Mouse (Mus musculus) gastrocnemius, postnatal 25 days (tissue): ENCODE results near the gene Mid1. TPM values are rescaled to one million over a fixed set of nuclear protein-coding genes. Genes with fewer than 3 reads are reported as not detected.

ENCODE experiments used
- DNase-seq: peaks from one replicate; pipeline ENCODE4 v3.0.0; 2022
- total RNA-seq, 2 experiments: library from RNA; stranded (reverse); gene quantifications; 1 replicate in 1 of 2; 2 replicates in 1 of 2; pipeline ENCODE4 v1.2.3; 2021

Mid1 gene
- total RNA-seq, 2 experiments from 2014 or later = 3.1 to 6.7 TPM

DNA sequence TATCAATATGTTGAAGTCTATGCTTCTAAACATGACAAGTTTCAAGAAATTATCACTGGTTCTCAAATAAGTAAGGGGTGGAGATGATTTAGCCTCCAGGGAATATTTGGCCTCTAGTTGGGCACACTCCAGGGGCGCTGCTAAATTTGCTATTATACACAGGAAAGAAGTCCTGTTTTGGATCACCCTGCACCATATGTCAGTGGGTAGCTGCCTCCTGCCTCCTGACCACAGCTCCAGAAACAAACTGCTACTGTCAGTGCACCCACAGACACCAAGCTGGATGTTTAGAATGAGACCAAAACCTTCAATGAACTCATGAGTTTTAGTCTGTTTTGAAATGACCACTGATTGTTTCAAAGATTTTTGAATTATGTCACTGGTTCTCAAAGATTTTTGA is 128.7 kb downstream of the Mid1 start:
- no peak for DNase-seq

DNA sequence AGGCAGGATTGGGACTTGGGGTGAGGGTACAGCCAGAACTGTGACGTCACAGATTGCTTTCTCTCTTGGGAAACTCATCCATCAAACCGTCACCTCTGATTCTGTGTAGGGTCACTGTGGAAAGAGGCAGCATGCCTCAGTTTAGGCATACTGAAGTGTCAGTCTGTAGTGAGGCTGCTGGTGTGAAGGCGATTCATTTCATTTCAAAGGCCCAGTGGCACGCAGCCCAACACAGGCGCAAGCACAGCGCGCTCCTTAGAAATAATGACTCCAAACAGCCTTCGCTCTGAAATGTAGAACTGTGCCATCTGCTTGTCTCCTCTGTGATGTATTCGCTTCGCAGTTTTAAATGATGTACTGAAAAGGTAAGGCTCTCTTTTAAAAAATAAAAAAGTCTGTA is 141.9 kb downstream of the Mid1 start:
- DNase-seq = no peak

DNA sequence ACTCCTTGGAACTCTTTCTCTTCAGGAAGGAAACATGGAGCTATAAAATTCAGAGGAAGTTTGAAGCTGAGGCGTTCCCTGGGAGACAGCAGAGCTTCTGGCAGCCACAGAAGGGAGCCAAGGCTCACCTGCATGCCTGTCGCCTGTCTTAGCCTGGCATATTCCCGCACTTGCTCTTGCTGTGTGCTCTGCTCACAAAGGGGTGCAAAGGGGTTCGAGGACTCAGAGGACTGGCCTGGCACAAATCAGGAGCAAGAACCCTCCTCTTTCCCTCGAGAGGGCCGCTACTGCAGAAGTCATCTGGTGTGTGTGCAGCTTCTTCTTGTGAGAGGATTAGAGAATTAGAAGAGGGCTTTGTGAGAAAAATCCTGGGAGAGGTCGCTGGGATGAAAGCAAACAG is 142.7 kb downstream of the Mid1 start:
- DNase-seq = no peak

DNA sequence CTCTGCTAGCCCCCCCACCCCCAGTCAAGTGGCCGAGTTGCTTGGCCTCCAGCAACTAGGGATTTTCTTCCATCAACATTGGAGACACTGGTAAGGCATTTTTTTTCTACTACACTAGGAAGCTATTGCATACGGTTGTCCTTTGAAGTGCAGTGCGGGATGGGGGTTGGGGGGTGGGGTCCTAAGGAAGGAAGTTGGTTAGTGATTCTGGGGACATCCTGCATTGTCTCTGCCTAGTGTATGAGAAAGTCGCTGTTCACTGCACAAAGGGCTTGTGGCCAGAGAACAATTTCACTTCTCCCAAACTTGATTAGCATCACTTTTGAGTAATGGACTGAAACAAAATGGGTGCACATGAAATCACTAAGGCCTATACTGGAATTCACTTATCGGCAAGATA is 143.1 kb downstream of the Mid1 start:
- DNase-seq = no peak

DNA sequence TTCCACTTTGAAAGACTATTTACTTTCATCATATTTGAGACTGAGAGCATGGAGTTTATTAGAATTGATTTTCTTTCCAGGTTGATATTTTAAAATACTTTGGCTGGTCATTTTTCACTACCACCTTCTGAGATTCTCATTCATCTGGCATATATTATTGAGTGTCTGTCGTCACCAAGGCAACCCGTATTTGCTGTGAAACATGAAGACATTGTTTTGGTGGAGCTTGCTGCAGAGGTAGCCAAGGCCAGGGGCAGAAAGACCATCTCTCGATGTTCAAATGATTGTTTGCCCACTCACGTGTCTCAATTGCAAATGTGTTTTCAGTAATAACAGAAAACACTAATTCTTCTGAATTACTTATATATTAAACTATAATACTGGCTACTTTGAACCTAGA is 145.1 kb downstream of the Mid1 start:
- no peak for DNase-seq

DNA sequence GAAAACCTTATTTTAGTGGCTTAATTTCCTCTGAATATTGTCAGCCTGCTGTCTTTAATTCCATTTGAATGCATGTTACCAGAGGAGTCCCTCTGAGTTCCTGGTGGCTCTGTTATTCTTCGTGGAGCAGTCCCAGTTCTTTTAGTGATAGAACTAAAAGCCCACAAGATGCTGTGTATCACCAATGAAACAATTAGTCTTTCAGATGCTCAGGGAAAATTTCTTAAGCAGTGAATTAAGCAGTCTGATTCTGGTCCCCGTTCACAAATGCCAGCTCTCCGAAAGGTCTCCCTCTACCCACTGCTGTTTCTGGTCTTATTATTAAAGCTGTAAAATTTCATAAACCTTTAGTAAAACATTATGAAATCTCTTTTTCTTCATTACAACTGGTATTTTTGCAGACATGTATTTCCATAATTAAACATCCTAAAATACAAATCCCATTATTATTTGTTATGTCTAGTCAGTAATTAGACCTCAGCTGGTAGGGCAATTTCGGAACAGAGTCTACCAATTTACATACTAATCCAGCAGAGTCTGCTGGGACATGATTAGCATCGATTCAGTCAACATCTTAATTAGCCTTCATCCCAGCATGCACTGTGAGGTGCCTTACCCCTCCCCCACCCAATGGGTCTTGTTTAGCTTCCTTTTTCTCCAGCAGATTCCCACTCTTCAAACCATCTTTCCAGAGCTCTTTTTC is 153.1 kb downstream of the Mid1 start:
- no peak for DNase-seq

DNA sequence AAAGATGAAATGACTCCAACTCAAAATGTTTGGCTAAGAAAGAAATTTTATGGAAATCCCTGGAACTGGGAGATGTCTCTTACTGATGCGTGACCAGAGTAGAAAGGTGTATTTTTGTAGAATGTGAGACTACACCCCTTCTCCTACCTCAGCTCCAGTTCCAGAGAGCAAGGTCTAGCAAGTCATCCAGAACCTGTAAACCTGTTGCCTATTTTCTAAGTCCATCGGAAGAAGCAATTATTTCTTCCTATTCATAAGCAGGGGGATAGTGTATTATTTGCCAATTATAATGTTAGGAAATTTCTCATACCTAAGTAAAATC is 153.6 kb downstream of the Mid1 start:
- DNase-seq = no peak

DNA sequence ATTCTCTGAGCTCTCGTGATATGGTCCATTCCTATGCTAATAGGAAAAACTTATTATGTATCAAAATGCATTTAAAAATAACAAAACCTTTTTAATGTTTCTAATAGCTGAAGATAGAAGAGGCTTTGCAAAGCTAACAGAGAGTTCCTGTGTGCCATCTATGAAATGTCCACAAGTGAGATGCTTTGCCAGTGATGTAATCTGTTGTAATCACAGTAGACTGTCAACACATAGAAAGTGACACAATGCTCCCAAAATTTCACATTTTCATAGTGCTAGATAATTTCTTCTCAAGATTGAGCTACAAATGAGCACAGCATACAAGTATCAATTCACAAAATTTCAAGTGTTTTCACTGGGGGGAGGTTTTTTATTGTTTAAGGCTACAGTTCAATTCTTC is 158.3 kb downstream of the Mid1 start:
- DNase-seq = no peak

DNA sequence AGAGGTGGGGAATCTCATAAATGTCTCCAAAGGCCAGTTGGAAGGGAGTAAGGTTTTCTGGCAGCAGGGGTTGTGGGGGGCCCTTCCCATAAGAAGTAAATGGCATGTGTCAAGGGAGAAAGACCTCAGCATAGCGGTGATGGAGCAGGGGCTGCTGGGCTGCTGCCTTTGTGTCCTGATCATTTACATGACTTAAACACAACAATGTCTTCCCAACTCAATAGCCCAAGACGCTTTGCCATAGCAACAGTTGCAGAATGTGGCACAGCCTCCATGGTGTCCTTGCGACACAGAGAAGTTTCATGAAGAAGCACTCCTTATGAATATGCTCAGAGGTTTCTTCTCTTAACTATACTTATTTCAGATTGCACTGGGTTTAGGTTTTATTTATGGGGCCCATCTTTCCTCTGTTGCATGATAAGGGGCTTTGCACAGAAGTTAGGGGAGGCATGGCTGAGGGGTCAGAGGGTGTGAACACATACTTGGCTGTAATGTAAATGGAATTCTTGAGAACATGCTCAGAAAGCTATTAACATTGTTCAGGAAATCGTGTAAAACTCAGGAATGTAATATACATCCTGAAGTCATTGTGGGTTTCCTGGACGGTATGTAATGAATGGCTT is 159.3 kb downstream of the Mid1 start:
- DNase-seq = no peak

DNA sequence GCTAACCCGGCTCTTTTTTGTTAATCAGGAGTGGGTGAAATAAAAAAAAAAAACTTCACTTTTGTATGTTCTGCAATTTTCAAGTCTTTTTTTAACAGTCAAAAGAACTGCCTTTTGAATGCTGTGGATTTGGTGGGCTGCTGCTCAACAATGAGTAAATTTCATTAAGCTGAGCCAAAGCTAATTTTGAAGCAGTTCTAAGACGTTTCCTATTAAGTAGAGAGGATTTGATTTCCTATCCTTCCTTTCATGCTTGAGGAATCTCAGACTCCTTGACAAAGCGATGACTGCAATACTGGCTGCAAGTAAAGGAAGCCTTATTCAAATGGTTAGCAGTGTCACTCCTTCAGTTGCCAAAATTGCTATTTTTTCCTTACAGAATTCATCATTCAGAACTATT is 161.2 kb downstream of the Mid1 start:
- no peak for DNase-seq

DNA sequence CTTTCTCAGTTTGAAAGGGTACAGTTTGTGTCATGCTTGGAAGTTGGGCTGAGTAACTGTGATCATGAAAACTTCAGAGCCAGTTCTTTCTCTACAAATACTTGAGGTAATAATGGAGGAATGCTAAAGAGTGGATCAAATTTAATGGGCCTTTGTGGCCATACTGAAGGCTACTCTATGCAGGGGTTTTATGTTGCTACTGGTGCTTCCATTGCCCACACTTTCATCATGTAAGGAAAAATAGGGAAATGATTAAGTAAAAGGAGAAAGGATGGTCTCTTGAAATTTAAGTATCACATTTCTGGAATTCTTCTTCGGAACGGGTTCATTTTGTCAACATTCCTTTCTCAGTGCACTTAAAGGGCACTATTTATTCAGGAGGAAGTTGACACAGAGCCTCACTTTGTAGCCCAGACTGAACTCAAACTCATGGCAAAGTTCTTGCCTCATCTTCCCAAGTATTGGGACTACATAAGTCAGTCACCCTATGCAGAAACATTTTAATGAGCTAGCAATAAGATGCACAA is 176.3 kb downstream of the Mid1 start:
- no peak for DNase-seq

DNA sequence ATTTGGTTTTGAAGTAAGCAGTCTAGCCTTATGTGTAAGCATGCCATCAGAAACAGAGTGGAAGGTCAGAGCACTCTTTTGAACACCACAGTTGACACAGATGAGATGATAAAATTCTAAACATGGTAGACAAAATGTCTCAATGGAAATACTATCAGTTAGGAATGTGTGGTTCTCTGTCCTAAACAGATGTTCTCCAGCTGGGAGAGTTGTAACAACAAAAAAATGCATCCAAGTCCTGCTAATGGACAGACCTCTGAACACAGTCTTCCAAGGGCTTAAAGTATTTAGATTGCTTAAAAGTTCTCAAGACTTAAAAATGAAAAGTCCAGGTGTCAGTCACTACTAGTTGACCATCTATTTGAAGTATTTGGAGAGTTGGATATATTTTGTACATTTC is 177.4 kb downstream of the Mid1 start:
- DNase-seq = no peak

DNA sequence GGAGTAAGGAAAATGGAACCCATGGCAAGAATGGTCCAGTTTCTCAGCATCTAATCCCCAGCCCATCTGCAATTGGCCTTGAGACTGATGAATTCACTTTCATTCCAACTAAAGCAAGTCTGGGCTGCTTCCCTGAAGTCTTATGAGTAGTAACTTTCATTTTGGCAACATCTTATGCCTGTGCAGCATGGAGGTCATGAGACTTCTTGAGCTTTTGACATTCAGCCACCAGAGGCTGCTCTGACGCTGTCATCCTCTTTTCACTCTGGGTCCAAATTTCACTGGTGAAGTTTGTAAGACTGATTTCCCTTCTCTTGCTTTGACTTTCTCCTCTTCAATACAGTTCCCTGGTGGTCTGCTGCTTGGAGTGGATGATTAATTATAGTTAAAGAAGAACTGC is 177.8 kb downstream of the Mid1 start:
- DNase-seq = peak; percentile 18

DNA sequence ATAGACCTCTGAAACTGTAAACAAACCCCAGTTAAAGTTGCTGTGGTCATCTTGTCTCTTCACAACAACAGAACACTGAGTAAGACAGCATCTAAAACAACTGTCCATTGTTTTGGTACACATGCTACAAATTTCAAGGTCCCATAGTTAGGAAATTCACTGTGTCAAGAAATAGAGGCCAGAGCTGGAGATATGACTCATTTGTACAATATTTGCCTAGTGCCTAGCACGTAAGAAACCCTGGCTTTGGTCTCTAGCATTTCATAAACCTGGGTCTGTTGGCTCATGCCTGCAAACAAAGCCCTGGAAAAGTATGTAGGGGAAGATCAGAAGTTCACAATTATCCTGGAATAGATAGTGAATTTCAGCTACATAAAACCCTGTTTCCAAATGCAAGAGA is 178.8 kb downstream of the Mid1 start:
- DNase-seq = no peak

DNA sequence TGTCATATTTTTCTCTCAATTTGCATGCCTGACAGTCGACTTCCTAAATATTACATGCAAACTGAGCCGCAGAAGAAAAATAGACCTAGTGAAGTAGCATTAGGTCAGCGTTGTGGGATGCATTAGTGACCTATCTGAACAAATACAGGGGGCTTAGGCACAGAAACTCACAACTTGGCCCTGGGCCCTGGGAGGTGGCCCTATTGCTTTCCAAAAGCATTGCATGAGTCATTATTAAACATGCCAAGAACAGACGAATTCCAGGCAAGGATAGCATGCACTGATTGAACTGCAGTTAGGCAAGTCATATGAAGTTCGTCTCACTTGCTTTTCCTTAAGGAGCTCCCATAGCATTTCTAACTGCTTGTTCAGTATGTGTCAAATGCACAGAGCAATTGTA is 183.2 kb downstream of the Mid1 start:
- no peak for DNase-seq

DNA sequence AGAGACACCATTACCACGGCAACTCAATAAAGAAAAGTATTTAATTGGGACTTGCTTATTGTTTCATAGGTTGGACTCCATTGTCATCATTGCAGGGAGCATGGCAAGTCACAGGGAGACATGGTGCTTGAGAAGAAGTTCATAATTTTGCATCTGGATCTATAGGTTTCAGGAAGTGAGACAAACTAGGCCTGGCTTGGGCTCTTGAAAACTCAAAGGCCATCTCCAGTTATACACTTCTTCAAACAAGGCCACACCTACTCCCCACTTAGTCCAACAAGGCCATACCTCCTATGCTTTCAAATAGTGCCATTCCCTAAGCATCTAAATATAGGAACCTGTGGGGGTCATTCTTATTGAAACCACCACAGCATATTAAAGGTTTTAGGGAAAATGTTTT is 189.5 kb downstream of the Mid1 start:
- DNase-seq = no peak

DNA sequence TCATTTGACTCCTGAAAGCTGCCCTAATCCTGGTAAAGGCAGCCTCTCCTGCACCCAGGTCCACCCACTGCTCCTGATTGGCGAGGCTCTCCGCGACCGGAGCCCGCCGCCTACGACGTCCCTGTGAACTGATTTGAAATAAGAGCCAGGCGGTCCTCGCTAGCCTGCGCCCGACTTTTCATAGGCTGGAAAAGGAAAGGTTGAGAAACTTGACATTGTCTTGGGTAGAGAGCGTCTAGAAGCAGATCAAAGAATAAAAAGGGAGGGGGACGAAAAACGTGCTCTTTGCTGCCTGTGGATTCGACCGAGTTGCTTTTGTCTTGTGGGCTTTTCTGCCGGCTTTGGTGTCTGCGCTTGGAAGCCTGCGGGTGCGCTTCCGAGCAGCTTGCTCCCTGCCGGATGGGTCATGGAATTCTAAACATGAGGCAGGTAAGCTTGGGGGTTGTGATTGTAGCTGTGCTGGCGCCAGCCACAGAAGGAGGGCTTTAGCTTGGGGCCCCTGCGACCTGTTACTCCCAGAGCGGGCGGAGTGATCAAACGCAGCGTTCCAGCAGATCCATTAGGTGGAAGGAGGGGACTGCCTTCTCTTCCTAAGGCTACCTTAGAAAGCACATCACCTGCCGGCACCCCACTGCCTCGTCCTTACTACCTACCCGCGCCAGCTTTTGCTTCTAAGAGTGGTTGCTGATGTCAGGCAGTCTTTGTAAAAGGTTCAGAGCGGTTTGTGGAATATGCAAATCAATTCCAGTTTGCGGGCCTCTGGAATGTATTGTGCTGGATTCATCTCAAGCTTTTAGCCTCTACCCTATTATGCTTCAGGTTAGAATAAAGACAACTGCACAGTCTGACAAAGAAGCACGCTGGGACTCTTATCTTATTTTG is 194.7 kb downstream of the Mid1 start:
- peak; percentile 80 for DNase-seq

DNA sequence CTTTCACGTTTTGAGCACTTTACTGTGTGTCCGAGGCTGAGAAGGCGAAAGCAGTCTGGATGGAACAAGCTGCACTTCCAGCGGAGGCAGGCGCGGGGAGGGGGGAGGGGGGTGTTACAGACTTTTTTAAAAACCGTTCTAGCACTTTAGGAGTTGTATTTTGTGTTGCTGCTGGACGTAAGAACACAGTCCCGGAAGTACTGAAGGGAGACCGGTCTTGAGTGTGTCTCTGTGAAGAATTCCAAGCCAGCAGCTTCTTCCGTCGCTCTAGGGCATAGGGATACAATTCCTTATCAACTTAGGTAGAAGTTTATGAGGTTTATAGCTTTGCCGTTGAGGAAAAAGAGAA is 195.3 kb downstream of the Mid1 start:
- DNase-seq = no peak

DNA sequence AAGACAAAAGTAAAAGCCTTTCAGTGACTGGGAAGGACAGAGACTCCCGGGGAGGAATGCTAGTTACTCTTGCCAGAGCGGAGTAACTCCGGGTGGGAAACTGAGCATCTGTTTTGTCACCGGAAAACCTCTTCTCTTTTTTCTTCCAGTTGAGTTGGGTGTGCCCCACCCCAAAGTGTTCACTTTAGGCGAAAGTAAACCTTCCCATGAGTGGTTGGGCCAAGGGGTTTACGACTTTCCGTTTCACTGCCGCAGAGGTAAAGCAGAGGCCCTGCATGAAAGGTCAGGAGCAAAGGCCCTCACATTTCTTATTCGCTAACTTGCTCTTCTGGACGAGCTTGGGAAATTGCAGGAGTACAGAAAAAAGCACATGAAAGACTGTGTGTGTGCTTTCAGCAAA is 195.8 kb downstream of the Mid1 start:
- DNase-seq = no peak

DNA sequence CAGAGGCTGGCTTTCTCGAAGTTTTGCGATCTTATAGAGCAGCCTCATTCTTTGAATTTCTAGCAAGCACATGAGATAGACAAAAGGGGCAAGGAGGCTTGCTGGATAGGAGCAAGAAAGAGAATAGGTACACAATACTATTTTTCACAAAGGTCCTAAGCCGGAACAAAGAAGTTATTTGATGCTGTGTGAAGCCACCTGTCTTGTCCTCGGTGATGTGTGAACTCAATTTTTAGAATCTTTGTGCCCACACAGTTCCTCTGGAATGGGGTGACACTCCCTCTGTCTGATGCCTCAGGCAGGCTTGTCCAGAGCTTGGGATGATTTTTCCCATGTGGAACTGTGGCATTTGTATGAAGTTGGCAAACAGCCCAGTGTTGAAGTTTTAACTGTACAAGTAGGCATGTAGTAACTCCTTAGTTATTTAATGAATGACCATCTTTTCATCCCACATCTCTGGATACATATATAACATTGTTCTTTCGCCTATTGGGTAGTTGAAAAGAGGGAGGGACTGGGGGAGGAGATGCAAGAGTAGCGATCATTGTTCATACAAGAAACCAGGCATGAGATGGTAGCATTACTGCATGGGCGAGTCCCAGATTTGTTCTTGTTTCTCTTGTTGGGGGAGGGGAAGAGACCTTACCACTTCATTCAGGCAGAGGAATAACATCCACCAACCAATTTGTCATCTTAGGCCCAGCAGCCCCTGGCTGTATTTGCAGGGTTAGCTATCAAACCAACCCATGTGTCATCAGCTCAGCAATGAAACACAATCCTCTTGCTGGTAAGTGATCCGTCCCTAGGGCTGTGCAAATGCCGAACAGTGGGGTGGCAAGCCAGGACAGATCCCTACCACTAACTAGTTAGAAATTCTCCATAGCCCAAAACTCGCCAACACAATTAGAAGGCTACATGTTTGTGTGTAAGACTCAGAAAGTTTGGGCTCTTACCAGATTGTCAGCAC is 196.5 kb downstream of the Mid1 start:
- peak; percentile 37 for DNase-seq

DNA sequence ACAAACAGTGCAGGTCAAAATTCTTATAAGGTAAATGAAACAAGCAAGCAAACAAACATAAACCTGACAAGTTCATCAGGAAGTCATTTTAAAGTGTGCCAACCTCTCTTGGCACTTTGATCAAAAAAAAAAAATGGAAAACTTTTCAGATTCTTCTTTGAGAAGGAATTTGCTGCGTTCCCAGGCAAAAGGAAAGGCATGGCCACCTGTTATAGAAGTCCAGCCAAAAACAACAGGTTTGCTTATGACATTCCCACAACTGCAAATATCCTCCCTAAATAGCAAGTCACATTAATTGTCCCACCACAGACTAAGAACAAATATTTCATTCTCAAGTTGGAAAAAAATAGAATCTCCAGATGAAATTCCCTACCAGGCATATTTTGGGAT is 197.2 kb downstream of the Mid1 start:
- no peak for DNase-seq
